Mouse (Mus musculus) cerebellum, postnatal 25 days (tissue): Measurements from ENCODE around the gene Rsph6a.

Source experiments
- DNase-seq, 2 experiments: peaks; one replicate each; pipeline ENCODE4 v3.0.0; 2021; ENCODE audit warnings: mixed read lengths in 2 of 2

Rsph6a gene

GRCm38 (mm10) chr7:19054047-19054776, at the start of gene Rsph6a:
TSS of gene Rsph6a (plus strand) at chr7:19054690.
- peak; percentile 57 to 68 for DNase-seq

- DNase-seq = peak in 1 of 2 experiments; percentile 34
Observed at GRCm38 (mm10) chr7:19005417-19006121, 48.9 kb upstream of the Rsph6a start.

GRCm38 (mm10) chr7:19006476-19006875, 48.0 kb upstream of the Rsph6a start:
- DNase-seq = peak; percentile 83 to 88

GRCm38 (mm10) chr7:19007026-19007977, 47.2 kb upstream of the Rsph6a start:
- DNase-seq = no peak

GRCm38 (mm10) chr7:19010581-19010980, 43.9 kb upstream of the Rsph6a start:
- no peak for DNase-seq

- DNase-seq = peak; percentile 52 to 58
Observed at GRCm38 (mm10) chr7:19012025-19012621, 42.4 kb upstream of the Rsph6a start.

GRCm38 (mm10) chr7:19012882-19013281, 41.6 kb upstream of the Rsph6a start:
- DNase-seq = no peak

GRCm38 (mm10) chr7:19014452-19014851, 40.0 kb upstream of the Rsph6a start:
- no peak for DNase-seq

- no peak for DNase-seq
Observed at GRCm38 (mm10) chr7:19016042-19016441, 38.4 kb upstream of the Rsph6a start.

GRCm38 (mm10) chr7:19017909-19018308, 36.6 kb upstream of the Rsph6a start:
- no peak for DNase-seq

GRCm38 (mm10) chr7:19021048-19021447, 33.4 kb upstream of the Rsph6a start:
- no peak for DNase-seq

- no peak for DNase-seq
Observed at GRCm38 (mm10) chr7:19022189-19022958, 32.1 kb upstream of the Rsph6a start.

- DNase-seq = peak in 1 of 2 experiments; percentile 50
Observed at GRCm38 (mm10) chr7:19023357-19023814, 31.1 kb upstream of the Rsph6a start, which contains the start of gene Foxa3. TSS of gene Foxa3 (minus strand) at chr7:19023538.

- peak; percentile 94 to 96 for DNase-seq
Observed at GRCm38 (mm10) chr7:19024096-19024506, 30.4 kb upstream of the Rsph6a start, which contains the start of gene Sympk. TSS of gene Sympk (plus strand) at chr7:19024377.

GRCm38 (mm10) chr7:19024581-19025255, 29.8 kb upstream of the Rsph6a start:
- no peak for DNase-seq

GRCm38 (mm10) chr7:19028067-19028466, 26.4 kb upstream of the Rsph6a start:
- DNase-seq = no peak

GRCm38 (mm10) chr7:19029084-19029653, 25.3 kb upstream of the Rsph6a start:
- DNase-seq = peak; percentile 57 to 74

- no peak for DNase-seq
Observed at GRCm38 (mm10) chr7:19031641-19032040, 22.8 kb upstream of the Rsph6a start.

GRCm38 (mm10) chr7:19044616-19045015, 9.9 kb upstream of the Rsph6a start:
- DNase-seq = no peak

GRCm38 (mm10) chr7:19046286-19047069, 8.0 kb upstream of the Rsph6a start:
- peak; percentile 80 to 85 for DNase-seq
